Mouse (Mus musculus): ENCODE data around the gene Gnao1. TPM values are rescaled to one million over a fixed set of nuclear protein-coding genes. Genes with fewer than 3 reads are reported as not detected.

Gene Gnao1
- polyA plus RNA-seq, 1 experiment, result 11.9 TPM

GRCm38 (mm10) chr8:93911715-93912555, 102.2 kb downstream of the Gnao1 start:
- Histone ChIP-seq H3K27ac (ENCODE audit: insufficient read depth, low read length) (no peak overlapping the region), H3K4me1 (ENCODE audit: control insufficient read depth, insufficient read depth, low read length) (no peaks in the 10 kb centered on the region), H3K4me3 (ENCODE audit: insufficient read depth, low read length) (no peak overlapping the region)
- no peak for TF ChIP-seq CTCF (IDR thresholded peaks at IDR 0.05; ENCODE audit: borderline replicate concordance, insufficient read depth, low read length)
- TF ChIP-seq POLR2A (IDR thresholded peaks at IDR 0.05; ENCODE audit: low read depth, low read length), result no peak

- H3K27ac ChIP-seq (ENCODE audit: insufficient read depth, low read length), result no peak overlapping the region
- TF ChIP-seq POLR2A (IDR thresholded peaks at IDR 0.05; ENCODE audit: low read depth, low read length) (no peak), CTCF (IDR thresholded peaks at IDR 0.05; ENCODE audit: borderline replicate concordance, insufficient read depth, low read length) (no peak)
- no peak overlapping the region for H3K4me3 ChIP-seq (ENCODE audit: insufficient read depth, low read length)
- no peaks in the 10 kb centered on the region for H3K4me1 ChIP-seq (ENCODE audit: control insufficient read depth, insufficient read depth, low read length)
These were observed 108.2 kb downstream of the Gnao1 start for GRCm38 (mm10) chr8:93917859-93918421.

GRCm38 (mm10) chr8:93918580-93918979, 108.8 kb downstream of the Gnao1 start:
- no peaks in the 10 kb centered on the region for H3K4me1 ChIP-seq (ENCODE audit: control insufficient read depth, insufficient read depth, low read length)
- TF ChIP-seq CTCF (IDR thresholded peaks at IDR 0.05; ENCODE audit: borderline replicate concordance, insufficient read depth, low read length) (no peak), POLR2A (IDR thresholded peaks at IDR 0.05; ENCODE audit: low read depth, low read length) (no peak)
- H3K4me3 ChIP-seq (ENCODE audit: insufficient read depth, low read length), result no peak overlapping the region
- no peak overlapping the region for H3K27ac ChIP-seq (ENCODE audit: insufficient read depth, low read length)

- TF ChIP-seq POLR2A (IDR thresholded peaks at IDR 0.05; ENCODE audit: low read depth, low read length) (no peak), CTCF (IDR thresholded peaks at IDR 0.05; ENCODE audit: borderline replicate concordance, insufficient read depth, low read length) (no peak)
- no peak overlapping the region for H3K27ac ChIP-seq (ENCODE audit: insufficient read depth, low read length)
- H3K4me1 ChIP-seq (ENCODE audit: control insufficient read depth, insufficient read depth, low read length), result no peaks in the 10 kb centered on the region
- H3K4me3 ChIP-seq (ENCODE audit: insufficient read depth, low read length), result no peak overlapping the region
These were observed 109.7 kb downstream of the Gnao1 start for GRCm38 (mm10) chr8:93919422-93919821.

- Histone ChIP-seq H3K4me3 (ENCODE audit: insufficient read depth, low read length) (no peak overlapping the region), H3K4me1 (ENCODE audit: control insufficient read depth, insufficient read depth, low read length) (no peaks in the 10 kb centered on the region), H3K27ac (ENCODE audit: insufficient read depth, low read length) (no peak overlapping the region)
- TF ChIP-seq POLR2A (IDR thresholded peaks at IDR 0.05; ENCODE audit: low read depth, low read length), result no peak
- TF ChIP-seq CTCF (IDR thresholded peaks at IDR 0.05; ENCODE audit: borderline replicate concordance, insufficient read depth, low read length), result no peak
These were observed 110.3 kb downstream of the Gnao1 start for GRCm38 (mm10) chr8:93919916-93920589.

GRCm38 (mm10) chr8:93920590-93920948, 110.8 kb downstream of the Gnao1 start:
- Histone ChIP-seq H3K27ac (ENCODE audit: insufficient read depth, low read length) (no peak overlapping the region), H3K4me3 (ENCODE audit: insufficient read depth, low read length) (no peak overlapping the region), H3K4me1 (ENCODE audit: control insufficient read depth, insufficient read depth, low read length) (no peaks in the 10 kb centered on the region)
- TF ChIP-seq CTCF (IDR thresholded peaks at IDR 0.05; ENCODE audit: borderline replicate concordance, insufficient read depth, low read length), result no peak
- no peak for TF ChIP-seq POLR2A (IDR thresholded peaks at IDR 0.05; ENCODE audit: low read depth, low read length)

GRCm38 (mm10) chr8:93923897-93924334, 114.2 kb downstream of the Gnao1 start:
- no peak overlapping the region for H3K27ac ChIP-seq (ENCODE audit: insufficient read depth, low read length)
- no peak overlapping the region for H3K4me3 ChIP-seq (ENCODE audit: insufficient read depth, low read length)
- H3K4me1 ChIP-seq (ENCODE audit: control insufficient read depth, insufficient read depth, low read length), result no peaks in the 10 kb centered on the region
- TF ChIP-seq CTCF (IDR thresholded peaks at IDR 0.05; ENCODE audit: borderline replicate concordance, insufficient read depth, low read length) (no peak), POLR2A (IDR thresholded peaks at IDR 0.05; ENCODE audit: low read depth, low read length) (no peak)

GRCm38 (mm10) chr8:93925513-93925912, 115.7 kb downstream of the Gnao1 start:
- no peaks in the 10 kb centered on the region for H3K4me1 ChIP-seq (ENCODE audit: control insufficient read depth, insufficient read depth, low read length)
- TF ChIP-seq CTCF (IDR thresholded peaks at IDR 0.05; ENCODE audit: borderline replicate concordance, insufficient read depth, low read length), result no peak
- TF ChIP-seq POLR2A (IDR thresholded peaks at IDR 0.05; ENCODE audit: low read depth, low read length), result no peak
- H3K4me3 ChIP-seq (ENCODE audit: insufficient read depth, low read length), result no peak overlapping the region
- H3K27ac ChIP-seq (ENCODE audit: insufficient read depth, low read length), result no peak overlapping the region

GRCm38 (mm10) chr8:93929233-93929632, 119.5 kb downstream of the Gnao1 start:
- Histone ChIP-seq H3K4me1 (ENCODE audit: control insufficient read depth, insufficient read depth, low read length) (no peaks in the 10 kb centered on the region), H3K4me3 (ENCODE audit: insufficient read depth, low read length) (no peak overlapping the region), H3K27ac (ENCODE audit: insufficient read depth, low read length) (no peak overlapping the region)
- TF ChIP-seq CTCF (IDR thresholded peaks at IDR 0.05; ENCODE audit: borderline replicate concordance, insufficient read depth, low read length) (no peak), POLR2A (IDR thresholded peaks at IDR 0.05; ENCODE audit: low read depth, low read length) (no peak)

GRCm38 (mm10) chr8:93931336-93931735, 121.6 kb downstream of the Gnao1 start:
- H3K27ac ChIP-seq (ENCODE audit: insufficient read depth, low read length), result no peak overlapping the region
- TF ChIP-seq CTCF (IDR thresholded peaks at IDR 0.05; ENCODE audit: borderline replicate concordance, insufficient read depth, low read length) (no peak), POLR2A (IDR thresholded peaks at IDR 0.05; ENCODE audit: low read depth, low read length) (no peak)
- H3K4me1 ChIP-seq (ENCODE audit: control insufficient read depth, insufficient read depth, low read length), result no peaks in the 10 kb centered on the region

More at GRCm38 (mm10) chr8:93931336-93931735, 121.6 kb downstream of the Gnao1 start:
- no peak overlapping the region for H3K4me3 ChIP-seq (ENCODE audit: insufficient read depth, low read length)
